Mouse (Mus musculus): ENCODE measurements around the gene Hist1h2af. TPM values are rescaled to one million over a fixed set of nuclear protein-coding genes. Genes with fewer than 3 reads are reported as not detected.

Gene Hist1h2af
- total RNA-seq, 2 experiments from 2014 or later = 0.73 to 1.9 TPM

- no peak for DNase-seq (ENCODE audit: low spot score)
Measured at GRCm38 (mm10) chr13:23513517-23513916, 20.2 kb upstream of the Hist1h2af start.

GRCm38 (mm10) chr13:23515281-23515680 is 18.4 kb upstream of the Hist1h2af start:
- no peak for DNase-seq (ENCODE audit: low spot score)

- DNase-seq (ENCODE audit: low spot score) = no peak
Measured at GRCm38 (mm10) chr13:23515826-23516620, 17.7 kb upstream of the Hist1h2af start.

- DNase-seq (ENCODE audit: low spot score) = peak; percentile 68
Measured at GRCm38 (mm10) chr13:23516822-23517602, 16.7 kb upstream of the Hist1h2af start.

GRCm38 (mm10) chr13:23517603-23518294 is 16.0 kb upstream of the Hist1h2af start:
- peak; percentile 90 for DNase-seq (ENCODE audit: low spot score)

GRCm38 (mm10) chr13:23518295-23518603 is 15.5 kb upstream of the Hist1h2af start:
- no peak for DNase-seq (ENCODE audit: low spot score)

- DNase-seq (ENCODE audit: low spot score) = peak; percentile 83
Measured at GRCm38 (mm10) chr13:23518885-23519284, 14.8 kb upstream of the Hist1h2af start.

- DNase-seq (ENCODE audit: low spot score) = peak; percentile 84
Measured at GRCm38 (mm10) chr13:23519416-23519815, 14.3 kb upstream of the Hist1h2af start.

- peak; percentile 74 for DNase-seq (ENCODE audit: low spot score)
Measured at GRCm38 (mm10) chr13:23521703-23522102, 12.0 kb upstream of the Hist1h2af start.

GRCm38 (mm10) chr13:23523976-23524375 is 9.7 kb upstream of the Hist1h2af start:
- DNase-seq (ENCODE audit: low spot score) = no peak

- DNase-seq (ENCODE audit: low spot score) = peak; percentile 62
Measured at GRCm38 (mm10) chr13:23524654-23525053, 9.1 kb upstream of the Hist1h2af start.

GRCm38 (mm10) chr13:23525901-23526300 is 7.8 kb upstream of the Hist1h2af start:
- no peak for DNase-seq (ENCODE audit: low spot score)

- DNase-seq (ENCODE audit: low spot score) = peak; percentile 91
Measured at GRCm38 (mm10) chr13:23526312-23526711, 7.4 kb upstream of the Hist1h2af start.

GRCm38 (mm10) chr13:23529005-23529404 is 4.7 kb upstream of the Hist1h2af start:
- DNase-seq (ENCODE audit: low spot score) = no peak

- DNase-seq (ENCODE audit: low spot score) = no peak
Measured at GRCm38 (mm10) chr13:23529480-23530165, 4.1 kb upstream of the Hist1h2af start.

- peak; percentile 78 for DNase-seq (ENCODE audit: low spot score)
Measured at GRCm38 (mm10) chr13:23530181-23530900, 3.4 kb upstream of the Hist1h2af start.

- DNase-seq (ENCODE audit: low spot score) = peak; percentile 97
Measured at GRCm38 (mm10) chr13:23530901-23531875, 2.5 kb upstream of the Hist1h2af start, which contains the start of gene Hist1h4h. Gene Hist1h4h, plus strand, starts transcription at chr13:23531050.

- DNase-seq (ENCODE audit: low spot score) = no peak
Measured at GRCm38 (mm10) chr13:23532262-23533075, 1.2 kb upstream of the Hist1h2af start.

Data from gastrocnemius, adult 18-20 months (tissue).